Mouse (Mus musculus) lung, adult 2 months (tissue): ENCODE data around the gene Sh2d1b2. TPM values are rescaled to one million over a fixed set of nuclear protein-coding genes. Genes with fewer than 3 reads are reported as not detected.
"Not testable (repeated sequence)": the region's sequence is repeated elsewhere in the genome, so short reads cannot be mapped to it uniquely, and the experiment has no call there.

ENCODE experiments used
- DNase-seq: peaks from one replicate; pipeline ENCODE4 v3.0.0; 2022
- H3K4me1 ChIP-seq: fragments of 200-500 bp; 2 replicates; pipeline ENCODE4 v1.6.1; 2011; ENCODE audit warnings: low read length; ENCODE audit not compliant: control insufficient read depth, insufficient read depth
- H3K4me3 ChIP-seq: fragments of 200-500 bp; replicated peaks from 2 replicates; pipeline ENCODE3; 2011; ENCODE audit warnings: low read depth, mild to moderate bottlenecking, control low read depth, low read length; ENCODE audit errors: extremely low read depth
- CTCF ChIP-seq: fragments of 200-500 bp; IDR thresholded peaks from 2 replicates; pipeline ENCODE4 v1.5.1; 2011; ENCODE audit warnings: mild to moderate bottlenecking, low read length, control low read depth; ENCODE audit not compliant: insufficient read depth
- POLR2A ChIP-seq: fragments of 200-500 bp; IDR thresholded peaks from 2 replicates; pipeline ENCODE4 v1.6.1; 2011; ENCODE audit warnings: low read depth, mild to moderate bottlenecking, control low read depth, low read length, borderline replicate concordance; ENCODE audit errors: extremely low read depth
- WGBS: fragments of 180-500 bp; shearing (Covaris S2); methylation state at CpG from one replicate; pipeline ENCODE4 v1.1.7; 2018; 5-methylcytosine and 5-hydroxymethylcytosine counted together
- polyA plus RNA-seq: library from polyadenylated mRNA; depleted of rRNA; stranded (reverse); fragments of >200 nt; gene quantifications from 2 replicates; pipeline ENCODE4 v1.2.3, GENCODE M21; 2012; rRNA removed

Sh2d1b2 gene
- 0.23 TPM in 1 of 2 replicates, not detected in the other for polyA plus RNA-seq

GRCm38 (mm10) chr1:170232688-170233087 is at the start of gene Sh2d1b2:
Gene Sh2d1b2, plus strand, starts transcription at chr1:170232749.
- WGBS: 55% methylated on average over 6 of the region's 6 CpGs
- DNase-seq, H3K4me1 ChIP-seq, H3K4me3 ChIP-seq: not testable (repeated sequence)

GRCm38 (mm10) chr1:170185137-170185536 is 47.4 kb upstream of the Sh2d1b2 start:
- H3K4me3 ChIP-seq: no peak overlapping the region
- no peak for DNase-seq
- TF ChIP-seq CTCF: no peak
- no peak for TF ChIP-seq POLR2A
- WGBS: 86% methylated on average over 3 of the region's 3 CpGs
- no peaks in the 10 kb centered on the region; the same call in 1 of the 2 replicates for H3K4me1 ChIP-seq

GRCm38 (mm10) chr1:170186531-170186930 is 46.0 kb upstream of the Sh2d1b2 start:
- Histone ChIP-seq H3K4me1 (no peaks in the 10 kb centered on the region; the same call in 1 of the 2 replicates), H3K4me3 (no peak overlapping the region)
- 74% methylated on average over 5 of the region's 5 CpGs for WGBS
- no peak for DNase-seq
- TF ChIP-seq POLR2A (no peak), CTCF (no peak)

- no peak overlapping the region for H3K4me3 ChIP-seq
- WGBS: 46% methylated on average over 11 of the region's 11 CpGs
- TF ChIP-seq POLR2A (no peak), CTCF (no peak)
- no peaks in the 10 kb centered on the region; the same call in 1 of the 2 replicates for H3K4me1 ChIP-seq
- no peak for DNase-seq
These were observed 43.9 kb upstream of the Sh2d1b2 start for GRCm38 (mm10) chr1:170188601-170189000.

GRCm38 (mm10) chr1:170190225-170190624 is 42.3 kb upstream of the Sh2d1b2 start:
- DNase-seq: no peak
- no peak overlapping the region for H3K4me3 ChIP-seq
- H3K4me1 ChIP-seq: no peaks in the 10 kb centered on the region; the same call in 1 of the 2 replicates
- 83% methylated on average over 4 of the region's 4 CpGs for WGBS
- no peak for TF ChIP-seq CTCF
- TF ChIP-seq POLR2A: no peak

GRCm38 (mm10) chr1:170191925-170192324 is 40.6 kb upstream of the Sh2d1b2 start:
- no peaks in the 10 kb centered on the region; the same call in 1 of the 2 replicates for H3K4me1 ChIP-seq
- no peak for DNase-seq
- TF ChIP-seq POLR2A (no peak), CTCF (no peak)
- no peak overlapping the region for H3K4me3 ChIP-seq
- WGBS: 98% methylated on average over 1 of the region's 1 CpGs

- H3K4me3 ChIP-seq: no peak overlapping the region
- no peaks in the 10 kb centered on the region for H3K4me1 ChIP-seq
- WGBS: 94% methylated on average over 8 of the region's 8 CpGs
- TF ChIP-seq CTCF (no peak), POLR2A (no peak)
- no peak for DNase-seq
These were observed 36.3 kb upstream of the Sh2d1b2 start for GRCm38 (mm10) chr1:170196211-170196610.

- Histone ChIP-seq H3K4me1 (no peaks in the 10 kb centered on the region), H3K4me3 (no peak overlapping the region)
- 0 out of 2 replicates have a peak, but pooled peaks have one; percentile 18 for TF ChIP-seq CTCF
- TF ChIP-seq POLR2A: no peak
- WGBS: 80% methylated on average over 3 of the region's 3 CpGs
- no peak for DNase-seq
These were observed 32.2 kb upstream of the Sh2d1b2 start for GRCm38 (mm10) chr1:170200379-170200778.

GRCm38 (mm10) chr1:170206395-170206794 is 26.2 kb upstream of the Sh2d1b2 start:
- no peaks in the 10 kb centered on the region for H3K4me1 ChIP-seq
- TF ChIP-seq POLR2A (no peak), CTCF (no peak)
- WGBS: 95% methylated on average over 6 of the region's 6 CpGs
- H3K4me3 ChIP-seq: no peak overlapping the region
- no peak for DNase-seq

GRCm38 (mm10) chr1:170213181-170213879 is 19.2 kb upstream of the Sh2d1b2 start:
- TF ChIP-seq POLR2A (no peak), CTCF (no peak)
- DNase-seq: no peak
- H3K4me1 ChIP-seq: peaks cover 2% of the 10 kb centered on the region; the same call in 1 of the 2 replicates
- WGBS: 84% methylated on average over 10 of the region's 10 CpGs
- H3K4me3 ChIP-seq: no peak overlapping the region
